Mouse (Mus musculus) lung, postnatal 0 days (tissue): Measurements from ENCODE around the gene App. TPM values are rescaled to one million over a fixed set of nuclear protein-coding genes. Genes with fewer than 3 reads are reported as not detected.
A peak's percentile ranks its signal among the peaks of the same experiment; 100 is the strongest.

Source experiments
- ATAC-seq: fragments of 200-750 bp; cut with Nextera tagmentation; 2 replicates; pipeline ENCODE4 v1.8.0; 2017; ENCODE audit warnings: moderate library complexity
- DNase-seq: peaks from one replicate; pipeline ENCODE4 v3.0.0-alpha.2; 2016; ENCODE audit warnings: low spot score
- H3K27ac ChIP-seq: fragments of 300-500 bp; sonication (generic); 2 replicates; pipeline ENCODE4 v1.5.1; 2014; ENCODE audit warnings: antibody characterized with exemption, mild to moderate bottlenecking, low read length, mixed read lengths
- H3K27me3 ChIP-seq: fragments of 300-500 bp; sonication (generic); replicated peaks from 2 replicates; pipeline ENCODE4 v1.6.1; 2014; ENCODE audit warnings: low read length, mixed read lengths; ENCODE audit not compliant: insufficient read depth
- H3K36me3 ChIP-seq: fragments of 300-500 bp; sonication (generic); 2 replicates; pipeline ENCODE4 v1.6.1; 2014; ENCODE audit warnings: low read length, mixed read lengths; ENCODE audit not compliant: insufficient read depth
- H3K4me1 ChIP-seq: fragments of 300-500 bp; sonication (generic); 2 replicates; pipeline ENCODE4 v1.6.1; 2014; ENCODE audit warnings: antibody characterized with exemption, low read depth, low read length, mixed read lengths; ENCODE audit not compliant: insufficient read depth
- H3K4me2 ChIP-seq: fragments of 300-500 bp; sonication (generic); replicated peaks from 2 replicates; pipeline ENCODE4 v1.6.1; 2014; ENCODE audit warnings: low read depth, mild to moderate bottlenecking, low read length, moderate library complexity, mixed read lengths
- H3K4me3 ChIP-seq: fragments of 300-500 bp; sonication (generic); 2 replicates; pipeline ENCODE4 v1.5.1; 2014; ENCODE audit warnings: low read depth, low read length
- H3K9ac ChIP-seq: fragments of 300-500 bp; sonication (generic); replicated peaks from 2 replicates; pipeline ENCODE4 v1.6.1; 2014; ENCODE audit warnings: low read depth, mild to moderate bottlenecking
- H3K9me3 ChIP-seq: fragments of 300-500 bp; sonication (generic); 2 replicates; pipeline ENCODE4 v1.6.1; 2016; ENCODE audit warnings: low read length, mixed read lengths
- CTCF ChIP-seq: IDR thresholded peaks from 2 replicates; pipeline ENCODE4 v1.5.1; 2016; ENCODE audit warnings: antibody characterized with exemption, mild to moderate bottlenecking
- EP300 ChIP-seq: IDR thresholded peaks from 2 replicates; pipeline ENCODE4 v1.6.1; 2016; ENCODE audit warnings: antibody characterized with exemption, mild to moderate bottlenecking, control low read depth
- WGBS: fragments of 180-500 bp; shearing (Covaris S2); extraction: QIAGEN DNeasy Blood & Tissue Kit; methylation state at CpG from one replicate; pipeline ENCODE4 v1.1.7; 2014; 5-methylcytosine and 5-hydroxymethylcytosine counted together
- polyA plus RNA-seq: library from polyadenylated mRNA; unstranded; fragments of >200 nt; fragmentation: Nextera tagmentation; extraction: Ambion mirVana; gene quantifications from 2 replicates; pipeline ENCODE4 v1.2.1, GENCODE M21; 2015

App gene
- polyA plus RNA-seq, 1 experiment from 2014 or later: 425 TPM

GRCm38 (mm10) chr16:84995441-84995867 is 178.1 kb downstream of the App start:
- 13% methylated on average over 6 of the region's 6 CpGs for WGBS
- peaks cover 6% of the 10 kb centered on the region; the same call in 1 of the 2 replicates for H3K4me1 ChIP-seq
- H3K4me2 ChIP-seq: no peak overlapping the region; the same call in 1 of the 2 replicates
- no peak overlapping the region for H3K4me3 ChIP-seq
- peak; percentile 93 for DNase-seq
- H3K27ac ChIP-seq: peak overlapping the region; percentile 85
- peak; percentile 98 for TF ChIP-seq EP300
- no peak for TF ChIP-seq CTCF
- H3K27me3 ChIP-seq: no peaks in the 10 kb centered on the region
- ATAC-seq: peak; percentile 91
- H3K9me3 ChIP-seq: no peaks in the 10 kb centered on the region
- no peaks in the 10 kb centered on the region for H3K36me3 ChIP-seq
- H3K9ac ChIP-seq: no peak overlapping the region

DNA sequence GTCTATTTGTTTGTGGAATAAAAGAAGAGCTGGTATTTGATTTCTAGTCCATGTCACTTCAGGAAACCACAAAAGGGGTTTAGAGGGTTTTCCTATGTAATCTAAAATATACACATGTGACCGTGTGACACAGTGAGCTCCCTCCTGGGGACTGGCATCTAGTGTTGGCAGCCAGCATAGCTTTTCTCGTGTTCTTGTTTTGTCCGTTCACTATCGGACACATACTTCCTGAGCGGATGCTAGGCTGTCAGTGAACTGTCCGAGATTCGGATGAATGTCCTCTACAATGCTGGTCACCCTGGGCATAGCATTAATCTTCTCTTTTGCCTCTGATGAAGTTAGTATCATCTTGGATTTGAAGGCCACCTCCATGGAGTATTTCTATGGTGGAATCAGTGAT is 180.7 kb downstream of the App start:
- Histone ChIP-seq H3K27me3 (no peaks in the 10 kb centered on the region), H3K27ac (peak overlapping the region; percentile 74), H3K4me1 (peaks cover 17% of the 10 kb centered on the region; the same call in 1 of the 2 replicates), H3K4me3 (no peak overlapping the region), H3K36me3 (no peaks in the 10 kb centered on the region), H3K9me3 (no peaks in the 10 kb centered on the region), H3K4me2 (no peak overlapping the region), H3K9ac (no peak overlapping the region)
- 62% methylated on average over 7 of the region's 7 CpGs for WGBS
- TF ChIP-seq CTCF (peak; percentile 19), EP300 (no peak)
- DNase-seq (no peak), ATAC-seq (no peak)

DNA sequence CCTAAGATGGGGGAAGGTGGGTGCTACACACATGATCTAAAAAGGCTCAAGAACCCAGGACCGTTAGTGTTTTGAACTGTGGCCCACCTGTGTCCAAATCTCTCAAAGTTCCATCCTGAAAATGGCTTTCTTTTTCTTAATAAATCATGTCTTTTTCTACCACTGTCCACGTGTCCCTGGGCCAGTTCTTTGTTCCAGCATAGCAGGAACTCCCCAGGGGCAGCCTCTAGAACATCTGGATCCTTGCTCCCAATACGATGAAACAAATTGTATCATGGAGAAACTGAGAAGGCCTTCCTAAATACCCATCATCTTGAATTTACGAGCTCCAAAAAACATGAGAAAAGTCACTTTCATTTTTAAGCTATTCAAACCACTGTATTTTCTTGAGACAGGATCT is 182.6 kb downstream of the App start:
- Histone ChIP-seq H3K27me3 (no peaks in the 10 kb centered on the region), H3K4me2 (no peak overlapping the region), H3K4me3 (no peak overlapping the region), H3K9me3 (no peaks in the 10 kb centered on the region), H3K36me3 (peaks cover 6% of the 10 kb centered on the region; the same call in 1 of the 2 replicates), H3K9ac (no peak overlapping the region), H3K27ac (no peak overlapping the region), H3K4me1 (peaks cover 17% of the 10 kb centered on the region; the same call in 1 of the 2 replicates)
- 84% methylated on average over 4 of the region's 4 CpGs for WGBS
- no peak for TF ChIP-seq CTCF
- no peak for TF ChIP-seq EP300
- DNase-seq (no peak), ATAC-seq (no peak)

DNA sequence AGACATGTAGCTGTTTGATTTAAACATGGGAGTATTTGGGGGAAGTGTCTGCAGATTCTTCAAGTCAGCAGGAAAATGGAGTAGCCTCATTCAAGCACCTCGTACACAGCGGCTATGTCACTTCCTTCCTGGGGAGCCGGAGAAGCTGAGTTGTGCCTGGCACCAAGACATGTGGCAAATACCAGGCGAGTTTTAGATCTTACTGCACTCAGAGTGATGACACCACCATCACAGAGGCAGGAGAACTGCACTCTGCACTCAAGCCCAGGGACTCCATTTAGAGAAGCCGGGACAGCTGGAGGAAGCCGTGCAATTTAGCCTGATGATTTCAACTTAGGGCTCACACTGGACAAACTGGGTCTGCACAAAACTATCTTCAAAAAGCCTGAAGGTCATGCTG is 183.6 kb downstream of the App start:
- Histone ChIP-seq H3K36me3 (peaks cover 6% of the 10 kb centered on the region; the same call in 1 of the 2 replicates), H3K4me1 (peaks cover 21% of the 10 kb centered on the region; the same call in 1 of the 2 replicates), H3K9ac (no peak overlapping the region), H3K27me3 (no peaks in the 10 kb centered on the region), H3K4me3 (no peak overlapping the region), H3K9me3 (no peaks in the 10 kb centered on the region), H3K4me2 (no peak overlapping the region), H3K27ac (no peak overlapping the region)
- 31% methylated on average over 6 of the region's 6 CpGs for WGBS
- peak; percentile 36 for ATAC-seq
- DNase-seq: peak; percentile 41
- TF ChIP-seq CTCF (no peak), EP300 (0 out of 2 replicates have a peak, but pooled peaks have one; percentile 12)

- no peaks in the 10 kb centered on the region for H3K9me3 ChIP-seq
- H3K36me3 ChIP-seq: peaks cover 6% of the 10 kb centered on the region; the same call in 1 of the 2 replicates
- DNase-seq (no peak), ATAC-seq (no peak)
- no peak for TF ChIP-seq CTCF
- no peak for TF ChIP-seq EP300
- H3K9ac ChIP-seq: no peak overlapping the region
- H3K4me2 ChIP-seq: no peak overlapping the region
- no peaks in the 10 kb centered on the region for H3K27me3 ChIP-seq
- 65% methylated on average over 10 of the region's 10 CpGs for WGBS
- no peak overlapping the region for H3K4me3 ChIP-seq
- no peak overlapping the region for H3K27ac ChIP-seq
- H3K4me1 ChIP-seq: peaks cover 21% of the 10 kb centered on the region; the same call in 1 of the 2 replicates
These were observed 184.1 kb downstream of the App start for GRCm38 (mm10) chr16:84989476-84989875.

GRCm38 (mm10) chr16:84987724-84988287 is 185.8 kb downstream of the App start:
- DNase-seq (no peak), ATAC-seq (no peak)
- no peak overlapping the region for H3K9ac ChIP-seq
- 96% methylated on average over 8 of the region's 8 CpGs for WGBS
- H3K27me3 ChIP-seq: no peaks in the 10 kb centered on the region
- no peak overlapping the region for H3K4me3 ChIP-seq
- no peak overlapping the region for H3K27ac ChIP-seq
- no peak for TF ChIP-seq CTCF
- TF ChIP-seq EP300: no peak
- peaks cover 16% of the 10 kb centered on the region; the same call in 1 of the 2 replicates for H3K4me1 ChIP-seq
- peaks cover 6% of the 10 kb centered on the region; the same call in 1 of the 2 replicates for H3K36me3 ChIP-seq
- no peak overlapping the region for H3K4me2 ChIP-seq
- no peaks in the 10 kb centered on the region for H3K9me3 ChIP-seq
